Mouse (Mus musculus) gastrocnemius, adult 2 months (tissue): ENCODE results near the gene Hoxc13. TPM values are rescaled to one million over a fixed set of nuclear protein-coding genes. Genes with fewer than 3 reads are reported as not detected.
A peak's percentile ranks its signal among the peaks of the same experiment; 100 is the strongest.

Experiments
- DNase-seq: peaks from one replicate; pipeline ENCODE4 v3.0.0; 2022
- H3K27ac ChIP-seq: fragments of 200-600 bp; 2 replicates; pipeline ENCODE4 v1.8.1; 2022; ENCODE audit warnings: mild to moderate bottlenecking
- H3K4me3 ChIP-seq: fragments of 200-600 bp; 2 replicates; pipeline ENCODE4 v1.8.1; 2022; ENCODE audit warnings: mild to moderate bottlenecking, moderate library complexity
- CTCF ChIP-seq: fragments of 200-600 bp; IDR thresholded peaks from 2 replicates; pipeline ENCODE4 v1.8.1; 2022; ENCODE audit warnings: antibody characterized with exemption, mild to moderate bottlenecking, moderate library complexity
- intact Hi-C: fragments of 180-260 bp; cut with DNase I; formaldehyde crosslinking; loops from one replicate; pipeline ENCODE4 v1.15.1; 2025
- total RNA-seq, 2 experiments: library from RNA; stranded (reverse); gene quantifications; 2 replicates each; pipeline ENCODE4 v1.2.3; 2021

Hoxc13 gene
- total RNA-seq, 2 experiments from 2014 or later: not detected

GRCm38 (mm10) chr15:102920619-102921018 is 284 bp upstream of the Hoxc13 start:
- intact Hi-C loops: no loop called here
- DNase-seq: peak; percentile 82
- Histone ChIP-seq H3K4me3 (peak overlapping the region; percentile 59), H3K27ac (no peak overlapping the region)
- no peak for TF ChIP-seq CTCF

DNA sequence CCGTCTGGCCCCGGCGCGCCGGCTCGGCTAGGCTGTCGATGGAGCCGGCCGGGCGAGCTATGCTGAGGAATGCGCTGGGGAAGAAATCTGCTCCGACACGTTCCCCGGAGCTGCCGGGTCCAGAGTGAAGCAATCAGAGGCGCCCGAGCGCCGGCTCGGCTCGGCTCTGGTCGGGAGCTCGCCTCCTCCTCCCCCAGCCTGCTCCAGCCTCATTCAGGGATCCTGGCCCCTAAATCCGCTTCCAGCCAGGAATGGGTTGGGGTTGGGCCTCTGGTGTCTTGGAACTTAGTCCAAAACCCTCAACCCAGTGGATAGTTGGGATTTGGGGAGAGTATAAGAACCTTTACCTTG is 1.1 kb downstream of the Hoxc13 start:
- TF ChIP-seq CTCF: no peak
- peak; percentile 55 for DNase-seq
- Histone ChIP-seq H3K4me3 (no peak overlapping the region), H3K27ac (no peak overlapping the region)
- intact Hi-C loops: no loop called here

GRCm38 (mm10) chr15:102922636-102923500 is 2.0 kb downstream of the Hoxc13 start:
- intact Hi-C loops: no loop called here
- no peak for DNase-seq
- no peak overlapping the region for H3K4me3 ChIP-seq
- TF ChIP-seq CTCF: no peak
- no peak overlapping the region for H3K27ac ChIP-seq

- no peak overlapping the region for H3K27ac ChIP-seq
- no peak overlapping the region for H3K4me3 ChIP-seq
- no peak for TF ChIP-seq CTCF
- no peak for DNase-seq
- intact Hi-C loops: no loop called here
Measured at GRCm38 (mm10) chr15:102927032-102927645, 6.2 kb downstream of the Hoxc13 start.

DNA sequence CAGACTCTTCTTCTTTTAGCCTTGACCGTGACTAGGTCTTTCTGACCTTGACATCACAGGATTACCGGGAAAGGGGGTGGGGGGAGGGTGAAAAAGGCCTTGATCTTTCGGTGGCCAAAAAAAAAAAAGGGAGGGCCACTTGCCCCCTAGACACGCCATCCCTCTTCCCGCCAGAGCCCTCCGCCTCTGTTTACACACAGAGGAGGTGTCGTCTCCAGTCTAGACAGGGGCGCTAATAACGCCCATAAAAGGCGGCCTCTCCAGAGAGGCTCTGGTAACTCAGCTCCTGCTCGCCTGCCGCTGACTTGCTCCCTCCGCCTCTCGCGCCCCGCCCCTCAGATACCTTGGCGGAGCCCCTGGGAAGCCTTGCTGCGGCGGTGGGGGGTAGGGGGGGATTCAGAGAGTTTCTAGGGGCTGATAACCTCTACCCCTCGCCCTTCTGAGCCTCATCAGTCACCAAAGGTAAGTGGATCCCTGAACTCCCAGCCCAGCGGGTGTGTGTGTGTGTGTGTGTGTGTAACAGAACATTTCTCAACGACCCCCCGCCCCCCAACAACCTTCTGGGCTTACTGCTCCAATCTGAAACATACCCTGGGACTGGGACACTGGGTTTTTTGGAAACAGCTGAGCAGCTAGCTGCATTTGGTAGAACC is 10.9 kb downstream of the Hoxc13 start:
- H3K4me3 ChIP-seq: no peak overlapping the region
- intact Hi-C loops: no loop called here
- no peak for DNase-seq
- TF ChIP-seq CTCF: no peak
- H3K27ac ChIP-seq: no peak overlapping the region

DNA sequence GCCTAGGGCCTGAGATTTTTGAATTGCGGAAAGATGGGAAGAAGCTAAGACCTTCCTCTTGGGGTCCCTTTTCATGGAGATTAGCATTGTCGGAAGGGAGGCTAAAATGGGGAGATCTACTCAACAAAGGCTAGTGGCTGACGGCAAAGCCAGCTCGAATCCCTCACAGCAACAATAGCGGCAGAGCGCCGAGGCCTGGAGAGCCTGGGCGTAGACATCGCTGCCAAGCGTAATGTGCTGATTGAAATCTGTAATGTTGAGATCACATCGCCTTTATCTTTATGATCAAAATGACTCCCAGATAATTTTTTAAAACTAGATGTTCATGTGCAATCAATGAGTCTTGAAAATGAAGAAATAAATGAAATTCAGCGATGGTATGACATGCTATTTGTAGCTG is 13.5 kb downstream of the Hoxc13 start:
- DNase-seq: no peak
- no peak overlapping the region for H3K4me3 ChIP-seq
- intact Hi-C loops: no loop called here
- TF ChIP-seq CTCF: no peak
- H3K27ac ChIP-seq: no peak overlapping the region

GRCm38 (mm10) chr15:102934897-102935296 is 14.0 kb downstream of the Hoxc13 start:
- intact Hi-C loops: no loop called here
- Histone ChIP-seq H3K4me3 (peak overlapping the region; percentile 54), H3K27ac (no peak overlapping the region)
- TF ChIP-seq CTCF: no peak
- peak; percentile 38 for DNase-seq

DNA sequence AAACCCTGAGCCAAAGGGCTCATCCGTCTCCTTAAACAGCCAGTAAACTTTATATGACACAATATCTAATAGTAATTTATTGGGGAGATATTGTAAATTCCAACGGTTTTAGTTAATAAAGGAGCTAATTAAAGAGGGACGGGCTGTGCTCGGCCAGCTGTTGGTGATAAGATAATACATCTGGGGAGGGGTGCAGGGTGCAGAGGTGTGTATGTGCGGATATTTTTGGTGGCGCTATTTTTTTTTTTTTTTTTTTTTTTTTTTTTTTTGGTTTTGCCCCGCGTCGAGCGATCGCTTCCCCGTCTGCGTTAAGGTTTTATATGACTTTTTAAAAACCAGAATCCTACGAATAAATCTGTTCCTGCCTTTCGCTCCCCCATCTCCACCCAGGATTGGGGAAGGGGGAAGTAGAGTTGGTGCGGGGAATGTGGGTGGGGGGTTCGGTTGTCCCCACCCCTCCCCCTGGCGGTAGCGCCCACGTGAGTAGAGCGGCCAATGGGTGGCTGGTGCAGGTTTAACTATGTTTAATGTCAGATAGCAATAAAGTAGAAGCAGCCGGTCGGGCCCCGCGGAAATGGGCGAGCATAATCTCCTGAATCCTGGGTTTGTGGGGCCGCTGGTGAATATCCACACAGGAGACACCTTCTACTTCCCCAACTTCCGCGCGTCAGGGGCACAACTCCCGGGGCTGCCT is 15.5 kb downstream of the Hoxc13 start, which contains the start of gene Hoxc12:
Gene Hoxc12, plus strand, starts transcription at position 479 of the 694 bp plus-strand sequence.
- intact Hi-C loops: no loop called here
- Histone ChIP-seq H3K27ac (no peak within 1 kb of the TSS), H3K4me3 (peak within 1 kb of the TSS; percentile 50)
- no peak for TF ChIP-seq CTCF
- no peak for DNase-seq

DNA sequence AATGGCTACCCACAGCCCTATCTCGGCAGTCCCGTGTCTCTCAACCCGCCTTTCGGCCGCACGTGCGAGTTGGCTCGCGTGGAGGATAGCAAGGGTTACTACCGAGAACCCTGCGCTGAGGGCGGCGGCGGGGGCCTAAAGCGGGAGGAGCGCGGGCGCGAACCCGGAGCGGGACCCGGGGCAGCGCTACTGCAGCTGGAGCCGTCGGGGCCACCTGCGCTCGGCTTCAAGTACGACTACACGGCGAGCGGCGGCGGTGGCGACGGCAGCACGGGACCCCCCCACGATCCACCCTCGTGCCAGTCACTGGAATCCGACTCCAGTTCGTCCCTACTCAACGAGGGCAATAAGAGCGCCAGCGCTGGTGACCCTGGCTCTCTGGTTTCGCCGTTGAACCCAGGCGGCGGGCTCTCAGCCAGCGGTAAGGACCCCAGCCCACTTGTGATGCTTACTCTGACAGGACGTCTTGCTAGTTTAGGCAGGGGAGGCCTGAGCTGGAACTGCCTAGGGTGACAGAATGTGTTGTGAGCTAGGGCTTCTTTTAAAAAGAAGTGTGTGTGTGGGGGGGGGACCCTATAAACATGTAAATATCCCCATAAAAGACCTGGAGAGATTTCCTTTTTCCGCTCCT is 16.2 kb downstream of the Hoxc13 start:
- Histone ChIP-seq H3K4me3 (peak overlapping the region; percentile 50), H3K27ac (no peak overlapping the region)
- TF ChIP-seq CTCF: no peak
- peak; percentile 24 for DNase-seq
- intact Hi-C loops: no loop called here

DNA sequence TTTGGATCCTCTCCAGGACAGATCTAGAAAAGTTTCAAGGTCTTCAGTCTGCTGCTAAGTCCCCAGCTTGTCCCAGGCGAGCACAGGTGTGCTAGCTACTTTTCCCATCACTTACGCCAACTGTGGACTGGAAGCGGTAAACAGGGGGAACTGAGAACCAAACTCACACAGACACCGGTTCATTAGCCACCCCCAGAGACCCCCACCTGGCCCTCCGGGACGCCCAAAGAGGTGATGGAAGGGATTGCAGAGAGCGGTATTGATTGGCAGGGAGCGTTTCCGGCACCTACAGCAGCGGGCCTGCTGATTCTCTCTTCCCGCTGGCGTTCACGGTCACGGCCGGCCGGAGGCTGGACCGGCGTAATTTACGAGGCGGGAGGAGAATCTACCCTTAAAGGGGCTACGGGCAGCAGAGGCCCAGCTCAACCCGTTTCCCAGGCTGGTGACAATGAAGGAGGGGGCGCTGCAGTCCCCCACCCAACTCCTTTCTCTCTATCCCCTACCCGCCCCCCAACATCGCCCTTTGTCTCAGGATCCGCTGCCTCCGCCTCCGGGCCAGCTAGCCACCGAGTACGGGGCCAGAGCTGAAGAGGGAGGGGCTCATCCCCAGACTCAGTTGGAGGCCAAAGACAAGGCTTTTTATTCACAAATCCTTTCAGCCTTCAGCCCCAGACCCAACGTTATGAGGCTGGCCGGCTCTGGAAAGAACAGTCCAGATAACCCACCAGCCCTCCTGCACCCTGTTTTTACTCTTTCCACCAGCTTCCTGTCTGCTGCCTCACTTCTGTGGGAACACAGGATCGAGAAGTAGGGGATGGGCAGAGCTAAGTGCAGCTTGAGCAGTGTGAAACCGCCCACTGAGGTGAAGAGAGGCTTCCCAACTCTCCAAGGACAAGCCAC is 18.6 kb downstream of the Hoxc13 start:
- DNase-seq: peak; percentile 39
- TF ChIP-seq CTCF: no peak
- no peak overlapping the region for H3K27ac ChIP-seq
- peak overlapping the region; percentile 43 for H3K4me3 ChIP-seq
- intact Hi-C loops: loop anchor here (5.0 kb wide), 2 partner anchors 152 to 177 kb away; no protein-coding TSS in a partner anchor
